Mouse (Mus musculus) neutrophil, adult 5-6 weeks (primary cell): ENCODE data around the gene Rasa1. TPM values are rescaled to one million over a fixed set of nuclear protein-coding genes. Genes with fewer than 3 reads are reported as not detected.

Experiments
- total RNA-seq: library from RNA; stranded (forward); fragments of 200-1000 nt; gene quantifications from 2 replicates; pipeline ENCODE4 v1.2.3, GENCODE M21; 2017

The Rasa1 gene
- total RNA-seq, 1 experiment from 2014 or later, result 148 TPM

Other genes starting within 250 kb of the Rasa1 start
- gene Ccnh, start 99.7 kb downstream of the Rasa1 start, total RNA-seq, result 25.3 and 26.8 TPM in 2 replicates